Mouse (Mus musculus) CH12.LX (cell line): ENCODE measurements around the gene Stt3b. TPM values are rescaled to one million over a fixed set of nuclear protein-coding genes. Genes with fewer than 3 reads are reported as not detected.

Experiments
- DNase-seq: peaks from one replicate; pipeline ENCODE4 v3.0.0-alpha.2; 2013; ENCODE audit errors: extremely low read depth
- H3K27ac ChIP-seq: 2 replicates; pipeline ENCODE4 v1.5.1; 2012; ENCODE audit warnings: low read depth, mild to moderate bottlenecking, control low read depth, moderate library complexity; ENCODE audit not compliant: insufficient read depth
- H3K27me3 ChIP-seq: replicated peaks from 2 replicates; pipeline ENCODE3; 2012; ENCODE audit warnings: inconsistent platforms
- H3K36me3 ChIP-seq, 2 experiments: replicated peaks in 1 of 2; 2 replicates each; pipeline versions ENCODE3 to v1.6.1; 2012; ENCODE audit warnings: inconsistent platforms in 1 of 2, low read length in 1 of 2, mild to moderate bottlenecking in 1 of 2, mixed read lengths in 1 of 2, moderate library complexity in 1 of 2; ENCODE audit not compliant: control insufficient read depth in 1 of 2, insufficient read depth in 1 of 2
- H3K4me1 ChIP-seq, 2 experiments: 2 replicates each; pipeline ENCODE4 v1.6.1; 2012; ENCODE audit warnings: inconsistent platforms in 1 of 2, moderate library complexity in 1 of 2; ENCODE audit not compliant: insufficient read depth in 2 of 2, control insufficient read depth in 1 of 2
- H3K4me2 ChIP-seq: 2 replicates; pipeline ENCODE4 v1.6.1; 2012; ENCODE audit warnings: low read depth, mild to moderate bottlenecking, control low read depth; ENCODE audit not compliant: poor library complexity, insufficient read depth, severe bottlenecking
- H3K4me3 ChIP-seq, 3 experiments: fragments of 150-350 bp in 1 of 3; sonication (generic) in 1 of 3; replicated peaks in 1 of 3; 2 replicates each; pipeline versions ENCODE3 to v1.5.1; 2011 to 2012; ENCODE audit warnings: low read depth in 2 of 3, low read length in 2 of 3, mild to moderate bottlenecking in 2 of 3, moderate library complexity in 2 of 3, control low read depth in 1 of 3, improper control_type of control experiment in 1 of 3, inconsistent platforms in 1 of 3, mixed read lengths in 1 of 3; ENCODE audit not compliant: poor library complexity in 1 of 3
- H3K79me2 ChIP-seq: replicated peaks from 2 replicates; pipeline ENCODE4 v1.6.1; 2012; ENCODE audit warnings: mild to moderate bottlenecking, moderate library complexity; ENCODE audit not compliant: control insufficient read depth, poor library complexity, insufficient read depth, severe bottlenecking; ENCODE audit errors: extremely low read depth
- H3K9ac ChIP-seq: 2 replicates; pipeline ENCODE4 v1.6.1; 2012; ENCODE audit warnings: low read depth, mild to moderate bottlenecking, control low read depth, moderate library complexity; ENCODE audit not compliant: insufficient read depth
- H3K9me3 ChIP-seq: replicated peaks from 2 replicates; pipeline ENCODE3; 2012; ENCODE audit warnings: low read length, inconsistent platforms, mixed read lengths
- CHD1 ChIP-seq: IDR thresholded peaks from 2 replicates; pipeline ENCODE4 v1.6.1; 2012; ENCODE audit warnings: low read depth, low read length, improper control_type of control experiment, inconsistent platforms
- CHD2 ChIP-seq: IDR thresholded peaks from 2 replicates; pipeline ENCODE4 v1.6.1; 2011; ENCODE audit warnings: low read length, improper control_type of control experiment
- E2F4 ChIP-seq: IDR thresholded peaks from 2 replicates; pipeline ENCODE4 v1.6.1; 2011; ENCODE audit warnings: low read depth, low read length, improper control_type of control experiment; ENCODE audit not compliant: insufficient replicate concordance
- ELF1 ChIP-seq: IDR thresholded peaks from 2 replicates; pipeline ENCODE4 v1.6.1; 2014; ENCODE audit warnings: low read depth, mild to moderate bottlenecking, inconsistent platforms, low read length, improper control_type of control experiment
- ETS1 ChIP-seq: conservative IDR thresholded peaks from 2 replicates; pipeline ENCODE4 v1.6.1; 2012; ENCODE audit warnings: low read depth, mild to moderate bottlenecking, inconsistent platforms, low read length, improper control_type of control experiment, moderate library complexity
- GABPA ChIP-seq: IDR thresholded peaks from 2 replicates; pipeline ENCODE4 v1.6.1; 2012; ENCODE audit warnings: low read depth, low read length, improper control_type of control experiment, inconsistent platforms; ENCODE audit not compliant: insufficient replicate concordance
- JUN ChIP-seq: IDR thresholded peaks from 2 replicates; pipeline ENCODE4 v1.6.1; 2011; ENCODE audit warnings: low read depth, mild to moderate bottlenecking, low read length, improper control_type of control experiment, moderate library complexity; ENCODE audit not compliant: insufficient read depth
- JUND ChIP-seq: conservative IDR thresholded peaks from 2 replicates; pipeline ENCODE4 v1.6.1; 2011; ENCODE audit warnings: low read depth, low read length, improper control_type of control experiment
- MAFK ChIP-seq: IDR thresholded peaks from 2 replicates; pipeline ENCODE4 v1.6.1; 2011; ENCODE audit warnings: low read length, improper control_type of control experiment; ENCODE audit not compliant: insufficient replicate concordance
- MAX ChIP-seq: IDR thresholded peaks from 2 replicates; pipeline ENCODE4 v1.6.1; 2011; ENCODE audit warnings: low read length, improper control_type of control experiment
- MAZ ChIP-seq: IDR thresholded peaks from 2 replicates; pipeline ENCODE4 v1.6.1; 2012; ENCODE audit warnings: low read depth, mild to moderate bottlenecking, inconsistent platforms, low read length, improper control_type of control experiment, moderate library complexity
- MYC ChIP-seq: IDR thresholded peaks from 2 replicates; pipeline ENCODE4 v1.6.1; 2011; ENCODE audit warnings: low read depth, mild to moderate bottlenecking, improper control_type of control experiment, low read length
- PAX5 ChIP-seq: IDR thresholded peaks from 2 replicates; pipeline ENCODE4 v1.6.1; 2012; ENCODE audit warnings: low read length, inconsistent platforms, mixed read lengths
- POLR2A ChIP-seq: IDR thresholded peaks from 2 replicates; pipeline ENCODE4 v1.6.1; 2011; ENCODE audit warnings: low read depth, mild to moderate bottlenecking, improper control_type of control experiment, low read length
- RAD21 ChIP-seq: IDR thresholded peaks from 2 replicates; pipeline ENCODE4 v1.6.1; 2011; ENCODE audit warnings: low read depth, mild to moderate bottlenecking, low read length, improper control_type of control experiment, moderate library complexity
- RCOR1 ChIP-seq: conservative IDR thresholded peaks from 2 replicates; pipeline ENCODE4 v1.6.1; 2012; ENCODE audit warnings: low read depth, mild to moderate bottlenecking, inconsistent platforms, low read length, improper control_type of control experiment
- SIN3A ChIP-seq: IDR thresholded peaks from 2 replicates; pipeline ENCODE4 v1.6.1; 2012; ENCODE audit warnings: low read length, improper control_type of control experiment, inconsistent platforms
- SMC3 ChIP-seq: IDR thresholded peaks from 2 replicates; pipeline ENCODE4 v1.6.1; 2011; ENCODE audit warnings: low read depth, low read length, improper control_type of control experiment
- UBTF ChIP-seq: IDR thresholded peaks from 2 replicates; pipeline ENCODE4 v1.6.1; 2012; ENCODE audit warnings: low read depth, mild to moderate bottlenecking, inconsistent platforms, low read length, improper control_type of control experiment, moderate library complexity
- USF1 ChIP-seq: IDR thresholded peaks from 2 replicates; pipeline ENCODE4 v1.6.1; 2014; ENCODE audit warnings: low read depth, mild to moderate bottlenecking, inconsistent platforms, low read length, improper control_type of control experiment
- ZC3H11A ChIP-seq: IDR thresholded peaks from 2 replicates; pipeline ENCODE4 v1.6.1; 2012; ENCODE audit warnings: low read depth, mild to moderate bottlenecking, inconsistent platforms, low read length, improper control_type of control experiment
- ZKSCAN1 ChIP-seq: IDR thresholded peaks from 2 replicates; pipeline ENCODE4 v1.6.1; 2012; ENCODE audit warnings: low read depth, inconsistent platforms, low read length, improper control_type of control experiment, borderline replicate concordance
- dilution Hi-C: fragments of 300-500 bp; cut with MboI; formaldehyde crosslinking; loops from 2 replicates; pipeline ENCODE4 v1.14.3; 2020; ENCODE audit warnings: low sequenced_read_pairs; ENCODE audit not compliant: extremely low pct_unique_long_range_greater_than_20kb, extremely low pct_ligation_motif_present
- in situ Hi-C: fragments of 300-500 bp; cut with MboI; formaldehyde crosslinking; loops from 3 replicates; pipeline ENCODE4 v1.14.3; 2019; ENCODE audit warnings: low sequenced_read_pairs, low pct_ligation_motif_present, low pct_unique_long_range_greater_than_20kb, mixed read lengths
- polyA plus RNA-seq: library from polyadenylated mRNA; unstranded; fragments of >175 nt; gene quantifications from 2 replicates; pipeline ENCODE4 v1.2.1, GENCODE M21; 2012; ENCODE audit warnings: low read depth; ENCODE audit not compliant: insufficient read length
- total RNA-seq, 2 experiments: library from RNA; depleted of rRNA; stranded (reverse); fragments of 300-350 nt in 1 of 2; fragments of >200 nt in 1 of 2; gene quantifications; 2 replicates each; pipeline ENCODE4 v1.2.3; 2012 to 2014

Gene Stt3b
- total and polyA plus RNA-seq, 3 experiments: 103 to 155 (median 118) TPM

GRCm38 (mm10) chr9:115220466-115220865, 89.8 kb downstream of the Stt3b start:
- dilution Hi-C loops (no loop called here), in situ Hi-C loops (no loop called here)
- Histone ChIP-seq H3K9me3 (no peaks in the 10 kb centered on the region), H3K4me2 (no peak overlapping the region), H3K36me3 (no peaks in the 10 kb centered on the region), H3K4me3 (no peak overlapping the region), H3K27me3 (no peaks in the 10 kb centered on the region), H3K4me1 (peaks cover 0 to 14% of the 10 kb centered on the region in 2 experiments; a peak in 2 of 4 replicates), H3K9ac (no peak overlapping the region), H3K79me2 (no peaks in the 10 kb centered on the region), H3K27ac (no peak overlapping the region)
- DNase-seq: no peak
- TF ChIP-seq SMC3 (no peak), ZKSCAN1 (no peak), GABPA (no peak), UBTF (no peak), JUND (no peak), ZC3H11A (no peak), CHD1 (no peak), RAD21 (no peak), PAX5 (no peak), JUN (no peak), POLR2A (no peak), MAFK (no peak), E2F4 (no peak), SIN3A (no peak), MYC (no peak), MAZ (no peak)

- dilution Hi-C loops (no loop called here), in situ Hi-C loops (no loop called here)
- no peak for DNase-seq
- H3K36me3 ChIP-seq: no peaks in the 10 kb centered on the region
- TF ChIP-seq ZKSCAN1 (no peak), MAZ (no peak), SMC3 (no peak), USF1 (no peak), CHD2 (no peak), ETS1 (no peak), RCOR1 (no peak), CHD1 (no peak), MAX (no peak), ZC3H11A (no peak), ELF1 (no peak), SIN3A (no peak), MYC (no peak)
- TF ChIP-seq, all 38 proteins: peak for 0
- H3K4me2 ChIP-seq: no peak overlapping the region
- peaks cover 0 to 26% of the 10 kb centered on the region in 2 experiments; a peak in 2 of 4 replicates for H3K4me1 ChIP-seq
- no peaks in the 10 kb centered on the region for H3K27me3 ChIP-seq
- no peaks in the 10 kb centered on the region for H3K79me2 ChIP-seq
- H3K9ac ChIP-seq: no peak overlapping the region
- H3K27ac ChIP-seq: no peak overlapping the region
- H3K4me3 ChIP-seq: no peak overlapping the region
- peaks cover 4% of the 10 kb centered on the region for H3K9me3 ChIP-seq
These were observed 92.2 kb downstream of the Stt3b start for GRCm38 (mm10) chr9:115217984-115218383.
